Mouse (Mus musculus): ENCODE results near the gene Gart. TPM values are rescaled to one million over a fixed set of nuclear protein-coding genes. Genes with fewer than 3 reads are reported as not detected.
"Not testable (repeated sequence)": the region's sequence is repeated elsewhere in the genome, so short reads cannot be mapped to it uniquely, and the experiment has no call there.

The Gart gene
- polyA plus RNA-seq, 1 experiment from 2014 or later, result 125 TPM

DNA sequence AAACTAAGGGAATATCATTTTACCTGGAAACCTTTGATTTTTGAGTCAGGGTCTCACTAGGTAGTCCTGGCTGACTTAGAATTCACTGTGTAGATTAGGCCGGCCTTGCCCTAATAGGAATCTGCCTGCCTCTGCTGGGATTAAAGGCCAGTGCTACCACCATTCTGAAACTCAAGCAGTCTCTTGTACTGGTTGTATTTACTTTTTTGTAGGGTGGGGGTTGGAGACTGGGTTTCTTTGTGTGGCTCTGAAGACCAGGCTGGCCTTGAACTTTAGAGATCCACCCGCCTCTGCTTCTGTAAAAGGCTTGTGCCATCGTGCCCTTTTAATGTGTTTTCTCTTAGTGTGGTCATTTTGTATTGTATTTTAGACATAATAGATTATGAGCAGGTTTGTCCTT, 2.5 kb upstream of the Gart start:
- DNase-seq (ENCODE audit: low spot score), result no peak

DNA sequence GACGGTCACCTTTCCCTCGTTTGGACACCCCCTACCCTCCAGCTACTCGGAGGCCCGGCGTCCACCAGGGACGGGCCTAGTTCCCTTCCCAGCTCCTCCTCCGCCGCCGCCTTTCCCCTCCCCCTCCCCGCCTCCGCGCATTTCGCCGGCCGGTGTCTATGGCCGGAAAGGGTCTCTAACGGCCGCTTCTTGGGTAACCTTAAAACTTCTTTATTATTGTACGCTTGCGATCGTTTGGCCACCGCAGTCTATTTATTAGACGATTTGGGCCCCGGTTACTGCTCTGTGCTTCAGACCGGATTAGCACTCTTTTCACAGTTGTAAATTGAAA, 1.4 kb upstream of the Gart start:
- no peak for DNase-seq (ENCODE audit: low spot score)

DNA sequence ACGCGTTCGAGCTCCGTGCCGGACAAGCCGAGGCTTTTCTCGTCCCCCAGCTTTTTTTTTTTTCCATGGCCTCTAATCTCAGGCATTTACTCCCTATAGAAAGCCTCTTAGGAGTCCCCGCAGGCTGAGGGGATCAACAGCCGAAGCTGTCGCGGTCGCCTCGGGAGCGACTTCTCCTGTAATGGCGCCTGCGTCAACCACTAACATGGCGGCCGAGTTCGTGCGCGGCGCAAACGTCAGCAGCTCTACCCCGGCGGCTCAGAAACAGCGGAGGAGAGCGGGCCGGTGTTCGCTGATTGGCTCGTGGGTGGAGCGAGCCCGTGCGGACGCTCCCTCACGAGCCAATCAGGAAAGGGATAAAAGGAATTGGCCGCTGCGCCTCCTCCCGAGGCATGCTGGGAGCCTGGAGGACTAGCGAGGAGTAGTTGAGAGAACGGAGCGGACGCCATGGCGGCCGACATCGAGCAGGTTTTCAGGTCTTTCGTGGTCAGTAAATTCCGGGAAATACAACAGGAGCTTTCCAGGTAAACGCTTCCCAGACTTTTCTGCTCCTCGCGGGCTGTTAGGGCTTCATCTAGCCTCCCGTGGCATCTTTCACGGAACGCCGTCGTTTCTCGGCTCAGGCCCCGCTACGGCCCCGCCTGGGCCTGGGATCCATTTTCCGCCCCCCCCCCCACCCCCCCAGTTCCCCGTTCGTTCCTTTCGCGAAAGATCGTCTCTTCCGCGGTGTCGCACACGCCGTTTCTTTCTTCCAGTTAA, 888 bp upstream of the Gart start, which contains the start of gene Son:
Son (plus strand) TSS at position 46 of the 759 bp plus-strand sequence.
- DNase-seq (ENCODE audit: low spot score), result peak; percentile 98

DNA sequence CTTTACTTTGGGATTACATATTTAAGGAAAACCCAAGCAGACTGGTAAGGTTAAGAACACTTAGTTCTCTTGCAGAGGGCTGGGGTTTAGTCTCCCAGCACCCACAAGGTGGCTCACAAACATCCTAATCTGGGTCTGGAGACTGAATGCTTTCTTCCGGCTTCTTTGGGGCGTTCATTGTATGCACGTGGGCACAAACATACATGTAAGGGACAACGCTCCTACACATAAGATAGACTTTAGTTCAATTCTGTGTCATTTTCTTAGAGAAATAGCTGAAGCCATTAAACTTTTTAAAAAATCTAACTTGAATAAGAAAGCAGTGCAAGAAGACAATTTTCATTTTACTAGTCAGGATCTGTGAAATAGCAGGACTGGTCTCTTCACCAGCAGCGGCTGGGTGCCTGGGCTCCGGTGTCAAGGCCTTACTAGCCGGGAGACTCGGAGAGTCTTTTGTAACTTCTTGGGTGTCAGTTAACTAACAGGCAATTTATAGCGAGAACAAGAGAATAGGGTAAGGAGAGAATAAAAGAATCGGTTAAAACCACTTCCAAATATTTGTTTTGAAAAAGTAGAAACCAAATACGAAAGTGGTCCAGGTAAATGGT, 653 bp downstream of the Gart start:
- DNase-seq (ENCODE audit: low spot score), result peak; percentile 81

DNA sequence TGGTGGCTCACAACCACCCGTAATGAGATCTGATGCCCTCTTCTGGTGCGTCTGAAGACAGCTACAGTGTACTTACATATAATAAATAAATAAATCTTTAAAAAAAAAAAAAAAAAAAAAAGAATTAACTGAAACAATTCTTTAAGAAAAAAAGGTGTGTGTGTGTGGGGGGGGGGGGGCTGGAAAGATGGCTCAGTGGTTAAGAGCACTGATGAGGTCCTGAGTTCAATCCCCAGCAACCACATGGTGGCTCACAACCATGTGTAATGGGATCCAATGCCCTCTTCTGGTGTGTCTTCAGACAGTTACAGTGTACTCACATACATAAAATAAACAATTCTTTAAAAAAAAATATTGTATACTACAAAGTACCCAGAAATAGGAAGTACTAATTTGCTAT, 1.3 kb downstream of the Gart start:
- DNase-seq (ENCODE audit: low spot score), result not testable (repeated sequence)

DNA sequence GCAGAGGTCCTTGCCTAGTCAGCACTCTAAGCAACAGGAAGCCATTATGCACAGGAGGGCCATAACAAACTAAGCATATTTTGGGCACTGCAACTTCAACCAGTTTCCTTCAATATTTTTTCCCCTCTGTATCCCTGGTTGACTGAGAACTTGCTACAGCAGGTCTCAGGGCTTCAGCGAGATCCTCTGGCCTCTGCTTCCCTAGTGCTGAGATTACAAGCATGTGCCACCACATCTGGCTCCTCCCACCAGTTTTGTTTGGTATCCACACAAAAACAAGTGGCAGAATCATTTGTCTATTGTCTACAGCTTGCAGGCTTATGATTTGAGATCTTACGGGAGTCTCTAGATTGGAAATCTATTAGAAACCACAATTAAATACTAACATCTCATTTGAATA, 1.9 kb downstream of the Gart start:
- DNase-seq (ENCODE audit: low spot score), result no peak

DNA sequence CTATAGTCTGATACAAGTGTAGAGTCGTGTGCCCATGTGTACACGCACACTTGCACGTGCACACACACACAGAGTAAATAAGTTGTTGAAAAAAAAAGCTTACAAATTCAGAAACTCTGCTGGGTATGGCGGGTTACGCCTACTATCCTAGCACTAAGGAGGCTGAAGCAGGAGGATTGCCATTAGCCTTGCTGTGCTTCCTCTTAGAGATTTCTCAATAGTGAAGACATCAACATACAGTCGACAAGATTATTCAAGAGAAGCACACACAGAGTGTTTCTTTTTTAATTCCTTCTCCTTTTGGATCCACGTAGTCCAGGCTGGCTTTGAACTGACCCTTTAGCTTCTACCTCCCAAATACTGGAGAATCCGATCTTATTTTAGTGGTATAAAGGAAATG, 6.6 kb downstream of the Gart start:
- no peak for DNase-seq (ENCODE audit: low spot score)

DNA sequence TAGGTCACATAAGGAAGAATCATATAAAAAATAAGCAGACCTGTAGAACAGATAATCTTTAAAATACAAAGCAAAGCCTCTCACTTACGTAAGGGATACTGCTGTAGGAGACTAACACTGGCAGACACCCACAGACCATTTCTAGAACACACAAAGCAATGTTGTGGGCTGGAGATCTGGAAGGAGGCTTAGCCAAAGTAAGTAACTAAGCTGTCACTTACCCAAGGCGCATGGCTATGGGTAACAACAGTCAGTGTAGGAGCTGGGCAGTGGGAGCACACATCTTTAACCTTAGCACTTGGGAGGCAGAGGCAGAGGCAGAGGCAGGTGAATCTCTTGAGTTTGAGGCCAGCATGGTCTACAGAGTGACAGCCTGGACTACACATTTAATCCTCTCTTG, 7.1 kb downstream of the Gart start:
- no peak for DNase-seq (ENCODE audit: low spot score)

DNA sequence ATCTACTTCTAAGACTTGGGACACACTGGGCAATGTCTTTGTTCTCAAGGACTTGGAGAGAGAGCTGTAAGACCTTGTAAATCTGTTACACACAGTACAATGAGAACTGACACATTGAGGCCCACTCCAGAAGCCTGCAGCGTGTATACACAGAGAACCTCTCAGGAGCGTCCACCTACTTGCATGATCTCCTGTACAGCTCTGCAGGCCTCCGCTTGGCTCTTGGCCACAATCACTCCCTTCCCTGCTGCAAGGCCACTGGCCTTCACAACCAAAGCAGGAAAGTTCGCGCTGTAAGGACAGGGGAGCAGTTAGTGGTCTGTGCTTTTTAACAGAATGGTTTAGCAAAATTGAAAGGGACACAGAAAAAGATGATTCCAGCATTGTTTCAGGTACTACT, 7.6 kb downstream of the Gart start:
- DNase-seq (ENCODE audit: low spot score), result no peak

DNA sequence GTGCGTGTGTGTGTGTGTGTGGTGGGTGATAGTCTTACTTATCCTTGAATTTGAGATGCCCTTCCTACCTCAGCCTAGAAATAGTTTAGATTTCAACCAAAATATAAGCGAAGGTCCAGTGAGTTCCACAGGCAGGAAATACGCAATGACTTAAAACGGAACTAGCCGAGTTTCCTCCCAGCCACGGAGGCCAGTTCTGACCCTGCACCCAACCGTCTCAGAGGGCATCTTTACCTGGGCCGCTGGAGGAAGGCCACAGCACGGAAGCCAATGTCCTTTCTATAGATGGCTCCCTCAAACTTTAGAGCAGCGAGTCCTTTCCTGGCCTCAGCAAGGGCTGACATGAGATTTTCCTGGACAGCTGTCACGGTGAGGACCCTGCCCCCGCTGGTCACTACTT, 13.1 kb downstream of the Gart start:
- DNase-seq (ENCODE audit: low spot score), result no peak

DNA sequence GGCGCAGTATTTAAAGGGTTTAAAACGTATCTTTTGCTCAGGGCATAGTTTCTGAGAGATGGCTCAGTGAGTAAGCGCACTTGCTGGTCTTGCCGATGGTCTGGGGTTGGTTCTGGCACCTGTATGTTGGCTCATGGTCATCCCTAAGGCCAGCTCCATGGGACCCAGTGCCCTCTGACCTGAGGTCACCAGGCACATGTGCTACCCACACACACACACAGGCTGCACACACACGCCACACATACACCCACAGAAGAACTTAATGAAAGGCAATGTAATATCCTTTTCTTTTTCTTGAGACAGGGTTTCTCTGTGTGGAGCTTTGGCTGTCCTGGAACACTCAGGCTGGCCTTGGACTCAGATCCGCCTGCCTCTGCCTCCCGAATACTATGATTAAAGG, 13.8 kb downstream of the Gart start:
- DNase-seq (ENCODE audit: low spot score), result no peak

DNA sequence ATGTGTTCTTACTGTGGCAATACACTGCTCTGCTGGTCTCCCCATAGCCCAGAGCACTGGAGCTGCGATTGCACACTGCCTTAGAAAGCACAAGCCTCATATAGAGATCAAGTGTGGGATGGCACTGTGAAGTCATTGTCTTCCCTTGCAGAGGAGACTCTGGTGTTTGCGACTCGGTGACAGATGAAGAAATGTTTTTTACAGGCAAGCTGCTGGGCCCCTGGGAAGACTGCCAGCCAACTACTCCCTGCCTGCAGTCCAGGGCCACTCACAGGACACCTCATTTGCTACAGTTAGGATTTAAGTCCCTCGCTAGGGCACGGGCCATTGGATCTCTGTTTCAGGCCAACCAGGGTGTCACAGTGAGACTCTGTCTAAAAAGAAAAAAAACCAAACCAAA, 14.3 kb downstream of the Gart start:
- DNase-seq (ENCODE audit: low spot score), result no peak

DNA sequence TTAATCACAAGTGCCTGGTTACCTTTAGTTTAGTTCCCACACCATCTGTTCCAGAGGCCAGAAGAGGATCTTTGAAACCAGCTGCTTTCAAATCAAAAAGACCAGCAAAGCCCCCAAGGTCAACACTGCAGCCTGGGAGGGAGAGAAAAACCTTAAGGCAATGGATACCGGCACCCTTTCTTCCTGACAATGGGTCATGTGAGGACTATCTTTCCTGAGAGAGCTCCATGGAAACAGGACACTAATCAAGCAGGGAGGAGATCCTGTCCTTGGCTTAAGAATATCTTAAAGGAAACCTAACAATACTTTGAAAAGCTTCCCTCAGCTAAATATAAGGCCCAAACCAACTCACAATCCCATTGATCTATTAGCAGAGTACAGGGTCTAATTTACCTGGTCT, 16.2 kb downstream of the Gart start:
- DNase-seq (ENCODE audit: low spot score), result no peak

DNA sequence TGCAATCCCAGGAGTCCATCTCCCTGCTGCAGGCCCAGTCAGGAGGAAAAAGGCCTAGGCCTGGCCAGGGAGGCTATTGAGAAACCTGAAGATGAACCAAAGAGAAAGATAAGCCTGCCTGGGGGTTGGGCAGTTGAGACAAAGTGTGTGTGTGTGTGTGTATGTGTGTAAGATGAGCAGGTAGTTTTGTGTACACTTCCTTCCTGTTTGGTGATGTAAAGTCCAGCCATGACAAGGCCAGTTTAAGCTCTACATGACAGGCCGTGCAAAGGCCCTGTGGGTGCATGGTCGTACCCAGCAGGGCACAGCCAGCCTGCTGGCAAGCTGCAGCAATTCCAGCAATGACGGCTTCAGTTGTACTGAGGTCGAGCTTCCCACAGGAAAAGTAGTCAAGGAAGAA, 17.0 kb downstream of the Gart start:
- no peak for DNase-seq (ENCODE audit: low spot score)

DNA sequence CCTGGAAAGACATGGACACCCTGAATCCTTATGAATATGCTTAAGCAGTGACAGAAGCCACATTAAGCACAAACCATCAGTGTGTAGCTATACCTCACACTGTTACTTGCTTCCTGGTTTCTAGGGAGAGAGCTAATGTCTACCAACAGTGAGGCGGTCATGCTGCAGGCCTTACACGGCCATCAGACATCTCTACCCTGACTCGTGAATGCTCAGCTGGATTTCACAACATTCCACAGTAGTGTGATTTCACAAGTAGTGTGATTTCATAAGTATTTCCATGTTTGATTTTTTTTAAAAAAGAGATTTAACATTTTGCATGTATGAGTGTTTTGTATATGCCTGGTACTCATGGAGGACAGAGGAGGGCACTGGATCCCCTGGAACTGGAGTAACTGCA, 18.1 kb downstream of the Gart start:
- DNase-seq (ENCODE audit: low spot score), result no peak

DNA sequence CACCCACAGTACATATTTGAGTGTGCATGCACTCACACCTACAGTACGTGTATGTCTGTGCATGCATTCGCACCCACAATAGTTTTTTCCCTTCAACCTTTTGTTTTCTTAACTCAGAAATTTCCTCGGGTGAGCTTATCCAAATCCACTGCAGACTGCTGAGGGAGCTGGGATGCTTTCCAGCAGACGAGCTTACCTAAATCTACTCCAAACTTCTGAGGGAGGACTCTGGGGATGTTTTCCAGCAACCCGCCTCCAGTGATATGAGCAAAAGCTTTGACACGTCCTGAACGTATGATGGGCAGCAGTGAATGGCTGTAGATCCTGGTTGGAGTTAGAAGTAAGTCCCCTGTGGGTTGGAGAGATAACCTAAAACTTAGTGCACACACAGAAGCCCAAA, 18.9 kb downstream of the Gart start:
- DNase-seq (ENCODE audit: low spot score), result no peak

DNA sequence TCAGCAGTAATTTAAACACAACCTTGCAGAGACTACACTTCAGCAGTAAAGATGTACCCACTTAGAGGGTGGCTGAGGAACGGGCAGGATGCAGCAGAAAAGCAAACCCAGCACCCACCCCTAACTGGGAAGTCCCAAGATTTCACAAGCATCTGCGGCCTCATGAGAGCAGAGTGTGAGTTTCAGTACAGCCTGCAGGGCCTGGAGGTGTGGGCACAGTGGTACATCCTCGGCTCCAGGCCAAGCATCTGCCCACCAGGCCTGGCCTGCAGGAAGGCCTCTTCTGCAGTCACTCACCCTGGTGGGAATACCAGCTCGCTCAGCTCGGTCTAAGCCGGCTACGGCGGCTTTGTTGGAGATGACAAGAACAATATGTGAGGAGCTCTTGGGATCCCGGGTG, 23.7 kb downstream of the Gart start:
- no peak for DNase-seq (ENCODE audit: low spot score)

DNA sequence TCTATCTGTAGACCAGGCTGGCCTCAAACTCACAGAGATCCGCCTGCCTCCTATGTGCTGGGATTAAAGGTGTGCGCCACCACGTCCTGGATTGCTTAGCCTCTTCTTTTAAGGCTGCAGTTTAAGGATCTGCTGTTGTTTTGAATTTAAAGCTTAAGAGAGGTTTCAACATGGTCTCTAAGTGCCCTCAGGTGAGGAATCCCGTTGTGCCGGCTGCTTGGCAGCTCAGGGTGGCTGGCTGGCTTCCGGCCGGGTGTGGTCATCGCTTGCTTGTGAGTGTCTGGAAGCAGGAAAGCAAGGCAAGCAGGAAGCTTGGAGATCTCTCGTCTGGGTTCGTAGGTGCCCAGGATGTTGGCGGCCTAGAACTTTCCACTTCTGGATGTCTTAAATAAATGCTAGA, 25.8 kb downstream of the Gart start:
- DNase-seq (ENCODE audit: low spot score), result no peak

DNA sequence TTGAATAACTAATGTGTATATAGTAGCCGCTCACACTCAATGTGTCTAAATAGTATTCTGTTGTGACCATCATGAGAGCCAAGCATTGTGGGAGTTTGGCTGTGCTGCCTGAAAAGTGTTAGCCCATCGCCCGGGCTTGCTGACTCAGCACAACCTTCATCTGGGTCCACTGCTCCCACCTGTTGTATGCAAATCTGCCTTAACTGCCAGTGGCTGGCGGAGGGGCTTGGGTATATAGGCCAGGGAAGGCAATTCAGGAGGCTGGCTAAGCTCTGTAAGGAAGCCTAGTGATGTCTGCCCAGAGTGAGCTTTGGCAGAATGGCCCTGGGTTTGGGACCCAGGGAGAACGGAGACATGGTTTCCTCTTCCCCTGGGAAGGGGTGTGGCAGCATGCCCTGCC, 26.6 kb downstream of the Gart start:
- DNase-seq (ENCODE audit: low spot score), result no peak

DNA sequence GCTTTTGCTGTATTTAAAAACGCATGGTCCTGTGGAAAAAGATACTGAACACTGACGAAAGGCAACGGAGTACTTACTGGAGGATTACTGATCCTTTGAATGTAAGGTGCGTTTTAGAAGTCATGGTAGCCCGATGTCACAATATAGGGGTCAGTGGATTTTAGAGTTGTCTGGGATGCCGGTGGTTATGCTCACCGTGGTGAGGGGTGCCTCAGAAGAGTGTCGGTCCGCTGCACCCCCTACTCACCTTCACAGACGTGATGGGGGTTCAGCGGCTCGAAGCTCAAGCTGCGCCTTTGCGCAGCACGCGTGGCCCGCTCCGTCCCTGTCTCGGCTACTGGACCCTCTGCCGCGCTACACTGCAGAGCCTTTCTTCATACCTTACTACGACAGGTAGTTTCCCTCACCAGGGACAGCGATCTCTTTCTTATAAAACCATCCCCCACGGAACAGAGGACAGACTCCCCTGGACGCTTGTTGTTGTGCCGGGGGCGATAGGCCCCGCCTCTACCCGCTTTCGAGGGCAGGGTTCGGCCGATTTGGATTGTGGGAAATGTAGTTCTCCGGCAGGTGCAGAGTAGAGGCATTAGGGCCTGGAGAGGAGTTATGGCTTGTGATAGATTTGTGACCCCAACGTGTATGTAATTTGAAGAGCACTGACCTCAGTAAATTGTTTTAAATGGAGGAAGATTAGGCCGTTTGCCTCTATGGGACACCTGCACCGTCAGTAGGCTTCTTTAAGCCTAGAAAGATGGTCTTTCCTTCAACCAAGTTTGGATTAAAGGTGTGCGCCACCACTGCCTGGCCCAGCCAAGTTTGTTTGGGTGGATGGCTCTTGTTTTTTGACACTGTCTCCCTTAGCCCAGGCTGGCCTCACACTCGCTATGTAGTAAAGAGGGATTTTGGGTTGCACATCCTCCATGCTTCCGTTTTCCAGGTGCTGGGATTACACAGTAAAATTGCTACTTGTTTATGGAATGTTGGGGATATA, 27.9 kb downstream of the Gart start, which contains the start of gene Dnajc28:
Dnajc28 (minus strand) TSS at position 516 of the 991 bp plus-strand sequence.
- peak; percentile 83 for DNase-seq (ENCODE audit: low spot score)

DNA sequence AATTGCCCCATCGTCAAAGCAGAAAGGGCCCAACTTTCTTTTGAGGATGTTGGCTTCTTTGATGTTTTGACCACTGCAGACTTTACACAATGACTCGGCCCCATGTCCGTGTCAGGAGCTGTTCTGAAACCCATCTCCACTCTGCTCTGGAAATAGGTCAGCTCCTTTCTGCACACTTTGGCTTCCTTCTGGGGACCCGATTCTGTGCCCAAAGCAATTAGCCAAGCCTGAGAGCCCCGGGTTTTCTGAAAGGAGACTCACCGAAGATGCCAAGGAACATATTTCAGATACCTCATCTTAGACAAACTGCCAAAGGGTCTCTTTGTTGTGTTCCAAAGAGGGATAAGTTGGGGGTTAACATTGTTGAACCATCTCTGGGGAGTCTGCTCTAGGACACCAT, 32.2 kb downstream of the Gart start:
- no peak for DNase-seq (ENCODE audit: low spot score)

DNA sequence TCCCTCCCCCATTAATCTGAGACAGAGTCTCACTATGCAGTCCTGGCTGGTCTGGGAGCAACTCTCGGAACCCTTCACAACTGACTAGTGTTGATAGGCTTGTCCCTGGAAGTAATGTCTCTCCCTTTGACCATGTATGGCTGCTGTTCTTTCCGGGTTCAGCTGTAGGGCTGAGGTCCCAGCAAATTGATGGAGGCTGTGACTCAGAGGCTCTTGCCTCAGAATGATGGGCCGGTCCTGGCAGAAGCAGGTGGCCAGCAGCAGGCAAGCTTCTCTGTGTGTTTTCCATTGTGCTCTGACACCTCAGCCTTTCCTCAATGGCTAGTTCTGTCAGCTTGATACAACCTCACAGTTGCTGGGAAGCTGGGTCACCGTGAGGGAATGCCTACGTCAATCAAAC, 34.2 kb downstream of the Gart start:
- no peak for DNase-seq (ENCODE audit: low spot score)
